Mouse (Mus musculus): Measurements from ENCODE around the gene Sync. TPM values are rescaled to one million over a fixed set of nuclear protein-coding genes. Genes with fewer than 3 reads are reported as not detected.

Sync gene
- total RNA-seq, 2 experiments from 2014 or later, result 0.58 to 1.6 TPM

DNA sequence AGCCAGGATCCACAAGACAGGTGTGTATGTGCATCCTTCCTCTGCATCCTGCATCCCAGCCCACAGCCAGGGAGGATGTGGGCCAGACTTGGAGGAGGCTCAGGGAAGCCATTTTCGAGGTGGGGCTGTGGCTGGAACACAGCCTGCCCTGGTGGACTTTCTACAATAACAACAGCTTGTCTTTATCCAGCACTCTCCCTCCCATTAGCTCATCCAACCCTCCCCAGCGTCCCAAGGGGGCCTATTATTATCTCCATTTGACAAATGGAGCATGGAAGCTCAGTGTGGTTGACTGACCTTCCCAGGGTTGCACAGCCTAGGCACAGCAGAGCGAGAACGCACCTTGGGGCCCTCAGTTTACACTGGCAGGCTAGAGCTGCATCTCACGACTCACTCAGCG lies 26.7 kb upstream of the Sync start:
- DNase-seq, result no peak
- intact Hi-C loops (cut with DNase I), result no loop called here

GRCm38 (mm10) chr4:129261196-129261595 lies 26.2 kb upstream of the Sync start, which contains the start of gene C77080:
Gene C77080 (minus strand): TSS chr4:129261404.
- intact Hi-C loops (cut with DNase I), result no loop called here
- no peak for DNase-seq

- no peak for DNase-seq
- intact Hi-C loops (cut with DNase I), result no loop called here
These were observed 24.0 kb upstream of the Sync start for GRCm38 (mm10) chr4:129263225-129264021.

GRCm38 (mm10) chr4:129266191-129266590 lies 21.2 kb upstream of the Sync start:
- no peak for DNase-seq
- intact Hi-C loops (cut with DNase I), result no loop called here

DNA sequence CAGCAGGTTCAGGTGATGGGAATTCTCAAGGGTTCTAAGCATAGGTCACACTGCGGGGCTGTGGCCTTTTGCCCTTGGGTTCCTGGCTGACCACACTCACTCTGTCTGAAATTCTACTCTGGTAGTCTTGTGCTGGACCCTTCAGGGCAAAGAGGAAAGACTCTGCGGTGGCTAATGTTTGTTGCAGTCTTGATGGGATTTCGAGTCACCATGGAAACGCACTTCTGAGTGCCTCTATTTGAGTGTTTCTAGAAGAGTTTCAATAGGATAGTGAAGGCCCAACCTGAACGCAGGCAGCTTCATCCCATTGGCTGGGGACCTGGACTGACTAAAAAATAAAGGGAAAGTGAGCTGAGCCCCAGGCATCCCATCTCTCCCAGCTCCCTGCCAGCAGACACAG lies 20.6 kb upstream of the Sync start:
- intact Hi-C loops (cut with DNase I), result no loop called here
- no peak for DNase-seq

GRCm38 (mm10) chr4:129268698-129269097 lies 18.7 kb upstream of the Sync start:
- intact Hi-C loops (cut with DNase I), result no loop called here
- DNase-seq, result no peak

- intact Hi-C loops (cut with DNase I), result loop anchor here (5.0 kb wide), 1 partner anchor 60 kb away; no protein-coding TSS in a partner anchor
- DNase-seq, result no peak
These were observed 15.2 kb upstream of the Sync start for GRCm38 (mm10) chr4:129271991-129272755.

GRCm38 (mm10) chr4:129272756-129273046 lies 14.7 kb upstream of the Sync start:
- intact Hi-C loops (cut with DNase I), result loop anchor here (5.0 kb wide), 1 partner anchor 60 kb away; no protein-coding TSS in a partner anchor
- peak; percentile 90 for DNase-seq

GRCm38 (mm10) chr4:129276453-129276865 lies 11.0 kb upstream of the Sync start:
- DNase-seq, result peak; percentile 97
- intact Hi-C loops (cut with DNase I), result no loop called here

- intact Hi-C loops (cut with DNase I), result no loop called here
- no peak for DNase-seq
These were observed 4.6 kb upstream of the Sync start for GRCm38 (mm10) chr4:129282786-129283185.

- intact Hi-C loops (cut with DNase I), result no loop called here
These were observed 4.2 kb upstream of the Sync start for GRCm38 (mm10) chr4:129283226-129283625.

DNA sequence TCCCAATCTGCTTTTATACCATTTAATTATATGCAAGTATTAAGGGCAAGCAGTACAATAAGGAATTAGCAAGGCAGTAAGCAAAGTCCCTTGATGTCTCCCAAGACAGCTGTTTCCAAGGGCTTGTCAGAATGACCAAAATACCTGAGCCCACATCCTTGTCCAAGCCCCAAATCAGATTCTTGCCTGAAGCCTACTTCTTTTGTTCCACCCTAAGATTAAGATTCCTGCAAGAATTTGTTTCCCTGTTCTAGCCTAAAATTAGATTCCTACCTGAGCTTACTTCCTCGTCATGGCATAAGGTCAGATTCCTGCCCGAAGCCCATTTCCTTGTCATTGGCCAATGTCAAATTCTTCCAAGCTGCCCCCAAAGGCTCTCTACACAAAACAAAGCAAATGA lies 2.7 kb upstream of the Sync start:
- DNase-seq, result no peak
- intact Hi-C loops (cut with DNase I), result no loop called here

More at GRCm38 (mm10) chr4:129283226-129283625, 4.2 kb upstream of the Sync start:
- DNase-seq, result peak; percentile 31

DNA sequence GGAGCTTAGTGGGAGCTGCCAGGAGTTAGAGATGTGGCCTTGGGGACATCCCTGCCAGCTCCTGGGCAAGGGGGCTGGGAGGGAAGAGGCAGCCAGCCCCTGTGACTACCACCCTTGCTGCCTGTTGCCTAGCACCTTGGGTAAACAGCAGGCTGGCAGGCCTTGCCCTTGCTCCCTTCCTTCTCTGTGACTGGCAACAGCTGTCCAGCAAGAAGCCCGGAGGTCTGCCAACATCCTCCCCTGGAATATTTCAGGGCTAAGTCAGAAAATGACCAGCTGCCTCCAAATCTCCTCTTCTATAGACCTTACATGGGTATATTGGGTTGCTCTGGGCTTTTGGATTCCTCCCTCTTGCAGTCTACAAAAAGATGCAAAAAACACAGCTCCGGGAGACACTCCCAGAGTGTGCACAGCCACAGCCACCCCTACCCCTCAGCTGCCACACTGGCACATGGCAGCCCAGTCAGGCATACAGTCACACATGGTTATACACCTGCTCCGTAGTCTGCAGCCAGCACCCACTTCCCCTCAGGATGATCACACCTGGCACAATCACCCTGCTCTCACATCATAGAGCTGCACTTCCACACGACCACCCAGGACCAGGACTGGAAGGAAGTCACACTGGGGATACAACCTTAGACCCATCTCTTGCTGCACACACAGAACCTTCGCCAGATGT lies 1.3 kb upstream of the Sync start:
- DNase-seq, result peak; percentile 51
- intact Hi-C loops (cut with DNase I), result no loop called here

- intact Hi-C loops (cut with DNase I), result no loop called here
- DNase-seq, result peak; percentile 34
These were observed 540 bp upstream of the Sync start for GRCm38 (mm10) chr4:129286683-129287471.

GRCm38 (mm10) chr4:129288067-129288466 lies 650 bp downstream of the Sync start:
- DNase-seq, result no peak
- intact Hi-C loops (cut with DNase I), result no loop called here

GRCm38 (mm10) chr4:129289671-129290070 lies 2.3 kb downstream of the Sync start:
- no peak for DNase-seq
- intact Hi-C loops (cut with DNase I), result no loop called here

DNA sequence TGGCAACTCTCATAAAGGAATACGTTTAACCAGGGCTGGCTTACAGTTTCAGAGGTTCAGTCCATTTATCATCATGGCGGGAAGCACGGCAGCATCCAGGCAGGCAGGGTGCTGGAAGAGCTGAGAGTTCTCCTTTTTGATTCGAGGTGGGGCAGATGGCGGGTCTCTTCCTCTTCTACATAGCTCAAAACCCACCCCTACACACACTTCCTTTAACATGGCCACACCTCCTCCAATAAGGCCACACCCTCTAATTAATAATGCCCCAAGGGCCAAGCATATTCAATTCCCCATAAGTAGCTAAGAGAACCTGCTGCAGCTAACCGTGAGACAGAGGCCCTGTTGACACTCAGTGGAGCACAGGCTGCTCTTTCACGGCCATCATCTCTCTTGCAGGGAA lies 5.4 kb downstream of the Sync start:
- intact Hi-C loops (cut with DNase I), result no loop called here

GRCm38 (mm10) chr4:129293702-129294101 lies 6.3 kb downstream of the Sync start:
- no peak for DNase-seq
- intact Hi-C loops (cut with DNase I), result no loop called here

More for the DNA sequence above, 5.4 kb downstream of the Sync start:
- no peak for DNase-seq

- DNase-seq, result no peak
- intact Hi-C loops (cut with DNase I), result no loop called here
These were observed 7.8 kb downstream of the Sync start for GRCm38 (mm10) chr4:129295188-129295587.

DNA sequence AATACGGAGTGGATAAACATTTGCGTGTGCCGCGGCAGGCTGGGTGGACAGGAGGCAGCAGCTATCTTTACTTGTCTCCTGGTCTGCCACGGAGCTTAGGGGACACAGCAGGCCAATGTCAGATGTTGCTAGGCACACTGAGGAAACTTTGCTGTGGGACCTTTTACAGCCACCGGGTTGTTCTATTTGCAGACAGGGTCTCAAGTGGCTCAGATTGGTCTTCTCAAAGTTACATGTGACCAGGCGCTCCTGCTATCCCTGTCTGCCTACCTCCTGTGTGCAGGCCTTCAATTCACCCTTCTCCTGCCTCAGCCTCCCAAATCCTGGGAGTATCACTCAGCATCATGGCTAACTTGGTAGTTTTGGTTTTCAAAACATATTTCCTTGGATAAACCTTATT lies 8.6 kb downstream of the Sync start:
- no peak for DNase-seq
- intact Hi-C loops (cut with DNase I), result no loop called here

- intact Hi-C loops (cut with DNase I), result no loop called here
- no peak for DNase-seq
These were observed 10.3 kb downstream of the Sync start for GRCm38 (mm10) chr4:129297724-129298123.
